Mouse (Mus musculus): ENCODE measurements at regions not wholly inside any gene's neighbourhood (a gene's known extent, or its start where the extent isn't known, plus 50 kb on each side); places are given as distances from the start of the nearest gene placed in this dataset.
"Not testable (repeated sequence)": the region's sequence is repeated elsewhere in the genome, so short reads cannot be mapped to it uniquely, and the experiment has no call there.

DNA sequence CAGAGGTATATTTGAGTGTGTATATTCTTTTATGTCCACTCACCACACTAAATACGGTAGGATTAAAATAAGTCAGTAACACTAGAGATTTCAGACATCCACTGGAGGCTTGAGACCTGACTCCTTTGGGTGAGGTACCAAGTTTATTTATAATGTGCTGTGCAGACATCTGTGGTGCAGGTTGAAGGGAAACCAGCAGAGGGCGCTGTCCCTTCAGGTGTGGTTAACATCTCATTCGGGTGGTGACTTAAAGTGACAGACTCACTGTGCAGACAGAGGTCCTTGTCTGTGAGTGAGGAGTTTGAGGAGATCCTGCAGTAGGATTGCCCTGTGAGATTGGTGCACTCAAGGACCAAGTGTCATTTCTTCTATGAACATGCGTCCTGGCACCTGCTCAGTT lies 632.5 kb downstream of the Dad1 start:
- DNase-seq (ENCODE audit: low spot score in 2 of 2): not testable (repeated sequence)

DNA sequence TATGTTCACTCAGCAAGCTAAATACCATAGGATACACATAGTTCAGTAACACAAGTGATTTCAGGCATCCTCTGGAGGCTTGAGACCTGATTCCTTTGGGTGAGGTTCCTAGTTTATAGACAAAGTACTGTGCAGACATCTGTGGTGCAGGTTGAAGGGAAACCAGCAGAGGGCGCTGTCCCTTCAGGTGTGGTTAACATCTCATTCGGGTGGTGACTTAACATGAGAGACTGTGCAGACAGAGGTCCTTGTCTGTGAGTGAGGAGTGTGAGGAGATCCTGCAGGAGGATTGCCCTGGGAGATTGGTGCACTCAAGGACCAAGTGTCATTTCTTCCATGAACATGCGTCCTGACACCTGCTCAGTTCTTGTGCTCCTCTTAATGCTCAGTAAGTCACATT lies 637.8 kb downstream of the Dad1 start:
- DNase-seq (ENCODE audit: low spot score in 2 of 2): not testable (repeated sequence)

DNA sequence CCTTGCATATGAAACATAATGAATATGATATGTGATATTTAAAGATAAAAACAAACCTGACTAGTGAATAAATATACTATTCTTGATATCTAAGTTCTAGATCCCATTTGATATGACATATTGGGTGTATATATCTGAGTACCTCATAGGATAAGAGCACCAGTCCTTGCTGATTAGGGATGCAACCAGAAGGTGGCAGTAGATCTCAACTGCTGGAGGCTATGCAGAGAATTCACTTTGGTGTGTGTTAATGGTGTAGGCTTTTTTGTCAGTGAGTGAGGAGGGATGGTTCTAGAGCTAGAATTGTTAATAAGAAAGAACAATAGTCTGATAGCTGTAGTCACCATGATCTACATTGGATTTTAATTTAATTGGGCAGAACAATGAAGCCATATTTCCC lies 639.6 kb downstream of the Dad1 start:
- peak; percentile 3 to 6 for DNase-seq (ENCODE audit: low spot score in 2 of 2)

DNA sequence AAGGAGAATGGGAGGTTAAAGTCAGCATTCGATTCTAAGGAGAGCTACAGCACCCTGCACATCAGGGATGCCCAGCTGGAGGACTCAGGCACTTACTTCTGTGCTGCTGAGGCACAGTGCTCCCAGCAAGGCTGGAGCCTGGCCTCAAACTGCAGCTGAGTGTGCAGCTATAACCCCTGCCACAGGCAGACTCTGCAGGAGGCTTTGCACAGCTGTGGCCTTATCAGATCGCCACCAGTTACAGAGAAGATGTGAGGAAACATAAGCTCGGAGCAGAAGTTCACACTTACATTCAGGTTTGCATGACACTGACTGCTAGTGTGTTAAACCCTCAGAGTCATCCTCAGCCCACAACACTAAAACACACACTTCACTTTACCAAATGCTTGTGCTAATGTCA lies 654.6 kb downstream of the Dad1 start:
- not testable (repeated sequence) for DNase-seq (ENCODE audit: low spot score in 2 of 2)

DNA sequence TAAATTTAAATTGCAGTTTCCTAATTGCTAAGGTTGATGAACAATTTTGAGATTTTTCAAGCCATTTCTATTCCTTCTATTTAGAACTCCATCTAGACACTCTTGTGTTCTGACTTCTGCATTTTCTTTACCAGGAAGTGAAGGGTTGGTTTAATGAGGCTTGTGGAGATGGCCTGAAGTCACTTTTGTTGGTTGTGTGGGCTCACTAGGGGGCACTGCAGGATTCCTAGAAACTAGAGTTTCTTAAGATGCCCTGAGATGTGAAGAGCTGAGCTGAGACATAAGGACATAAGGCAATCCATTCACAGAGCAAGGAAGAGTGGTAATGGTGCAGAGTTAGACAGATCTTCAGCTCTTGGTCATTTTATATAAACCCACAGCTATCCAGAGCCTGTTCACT lies 656.6 kb downstream of the Dad1 start:
- DNase-seq (ENCODE audit: low spot score in 2 of 2): not testable (repeated sequence)

DNA sequence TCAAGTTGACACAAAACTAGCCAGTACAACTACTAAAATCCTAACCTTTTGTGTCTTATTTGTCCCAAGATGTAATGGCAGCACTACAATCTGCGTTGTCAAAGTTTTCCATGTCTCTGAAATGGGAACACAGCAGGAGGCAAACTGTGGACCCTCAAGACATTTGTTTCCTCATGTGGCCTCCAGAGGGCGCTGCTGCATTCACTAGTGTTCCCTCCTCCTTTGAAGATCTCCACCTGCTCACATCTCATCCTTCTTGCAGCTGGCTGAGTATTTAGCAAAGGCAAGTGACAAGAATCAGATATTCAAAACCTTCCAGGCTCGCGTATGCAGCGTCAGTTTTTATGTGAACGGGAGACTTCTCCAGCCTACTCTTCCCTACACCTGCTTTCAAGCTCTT lies 663.3 kb downstream of the Dad1 start:
- peak in 1 of 2 experiments; percentile 2 for DNase-seq (ENCODE audit: low spot score in 2 of 2)

DNA sequence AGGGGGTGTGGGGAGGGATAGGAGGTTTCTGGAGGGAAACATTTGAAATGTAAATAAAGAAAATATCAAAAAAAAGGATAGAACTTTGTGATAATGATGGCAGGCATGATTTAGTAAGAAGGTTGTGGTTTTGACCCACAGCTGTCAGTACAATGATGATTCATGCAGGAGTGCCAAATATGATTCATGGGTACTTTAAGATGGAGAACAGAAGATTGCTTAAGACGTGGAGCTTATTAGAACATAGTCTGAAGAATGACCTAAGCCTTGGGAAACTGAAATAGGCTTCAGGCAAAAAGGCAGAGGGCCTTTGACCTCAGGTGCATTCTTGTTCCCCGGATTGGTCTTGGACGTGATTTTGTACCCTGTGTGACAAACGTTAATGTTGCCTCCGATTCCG lies 671.4 kb downstream of the Dad1 start:
- DNase-seq (ENCODE audit: low spot score in 2 of 2): not testable (repeated sequence)

DNA sequence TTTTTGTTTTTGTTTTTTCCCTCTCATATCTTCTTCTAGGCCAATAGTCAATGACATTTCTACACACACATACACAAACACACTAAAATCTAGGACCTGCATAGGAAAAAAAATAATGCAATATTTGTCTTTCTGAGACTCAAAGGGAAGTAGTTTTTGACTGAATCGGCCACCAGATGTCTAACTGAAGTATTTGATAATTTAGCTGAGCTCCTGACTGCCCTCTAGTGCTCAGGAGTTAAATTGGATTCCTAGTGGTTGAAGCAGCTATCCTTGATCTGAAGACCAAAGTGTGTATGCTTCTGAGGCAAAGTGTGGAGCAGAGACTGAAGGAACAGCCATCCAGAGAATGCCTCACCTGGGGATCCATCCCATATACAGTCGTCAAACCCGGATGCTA lies 672.2 kb downstream of the Dad1 start:
- not testable (repeated sequence) for DNase-seq (ENCODE audit: low spot score in 2 of 2)

DNA sequence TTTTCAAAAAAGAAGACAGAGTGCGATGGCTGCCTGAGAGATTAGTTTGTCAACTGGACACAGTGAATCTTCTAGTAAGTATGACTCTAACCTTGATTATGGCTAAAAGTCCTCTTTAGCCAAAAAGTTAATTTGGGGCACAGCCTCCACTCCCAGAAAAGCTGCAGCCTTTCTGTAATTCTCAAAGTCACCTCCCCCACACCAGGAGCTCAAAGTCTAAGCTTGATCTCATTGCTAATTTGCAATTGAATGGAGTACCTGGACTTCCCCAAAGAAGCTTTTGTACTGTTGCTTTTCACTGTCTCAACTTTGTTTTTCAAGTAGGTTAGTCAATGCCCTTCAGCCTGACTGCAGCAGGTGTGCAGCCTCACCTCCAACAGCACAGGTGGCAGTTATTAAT lies 677.0 kb downstream of the Dad1 start:
- DNase-seq (ENCODE audit: low spot score in 2 of 2): not testable (repeated sequence)

DNA sequence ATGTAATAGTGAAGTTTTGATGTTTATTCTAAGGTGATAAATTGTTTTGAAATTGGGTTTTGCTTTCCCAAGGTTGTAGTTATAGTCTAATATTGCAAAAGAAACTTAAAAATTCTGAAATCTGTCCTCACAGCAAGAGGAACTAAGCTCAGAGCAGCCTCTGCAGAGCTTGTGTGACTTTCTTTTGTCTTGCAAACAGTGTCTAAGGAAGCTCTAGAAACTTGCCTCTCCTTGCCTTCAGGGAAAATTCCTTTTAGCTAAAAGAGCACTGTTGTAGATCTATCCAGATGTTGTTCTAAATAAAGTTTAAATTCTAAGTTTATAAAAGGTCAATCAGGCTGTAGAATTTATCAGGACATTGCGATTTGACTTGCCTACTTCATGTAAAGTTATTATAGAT lies 681.2 kb downstream of the Dad1 start:
- not testable (repeated sequence) for DNase-seq (ENCODE audit: low spot score in 2 of 2)

DNA sequence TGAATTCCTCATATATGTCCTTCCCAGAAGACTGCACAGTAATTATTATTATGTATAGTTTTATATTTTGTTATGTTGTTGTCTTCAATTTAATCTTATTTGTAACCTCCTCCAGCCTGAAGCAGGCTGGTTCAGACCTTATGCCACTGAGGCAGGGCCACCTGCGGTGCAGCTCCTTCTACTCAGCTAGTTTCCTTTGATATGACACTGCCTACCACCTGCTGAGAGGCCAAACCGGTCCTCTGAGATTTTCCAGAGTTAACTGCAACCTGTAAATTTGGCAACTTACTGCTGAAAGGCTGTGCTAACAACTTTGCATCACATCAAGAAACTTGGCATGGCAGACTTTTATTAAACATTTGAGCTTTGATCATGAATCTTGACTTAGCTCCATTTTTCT lies 691.3 kb downstream of the Dad1 start:
- no peak for DNase-seq (ENCODE audit: low spot score in 2 of 2)

DNA sequence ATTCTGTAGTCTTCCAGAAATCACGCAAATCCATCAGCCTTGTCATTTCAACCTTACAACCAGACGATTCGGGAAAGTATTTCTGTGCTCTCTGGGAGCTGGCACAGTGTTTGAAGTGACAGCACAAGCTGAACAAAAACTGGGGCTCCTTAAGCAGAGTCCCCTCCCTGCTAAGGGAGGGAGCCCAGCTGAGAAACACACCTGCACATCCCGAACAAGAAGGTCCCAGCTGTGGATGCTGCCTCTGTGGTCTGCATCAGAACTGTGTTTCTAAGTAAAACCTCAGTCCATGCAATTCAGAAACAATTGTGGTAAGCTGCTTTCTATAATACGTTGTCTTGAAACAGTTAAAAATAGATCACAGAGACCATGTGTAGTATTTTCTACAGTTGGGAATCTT lies 693.8 kb downstream of the Dad1 start:
- DNase-seq (ENCODE audit: low spot score in 2 of 2): not testable (repeated sequence)

DNA sequence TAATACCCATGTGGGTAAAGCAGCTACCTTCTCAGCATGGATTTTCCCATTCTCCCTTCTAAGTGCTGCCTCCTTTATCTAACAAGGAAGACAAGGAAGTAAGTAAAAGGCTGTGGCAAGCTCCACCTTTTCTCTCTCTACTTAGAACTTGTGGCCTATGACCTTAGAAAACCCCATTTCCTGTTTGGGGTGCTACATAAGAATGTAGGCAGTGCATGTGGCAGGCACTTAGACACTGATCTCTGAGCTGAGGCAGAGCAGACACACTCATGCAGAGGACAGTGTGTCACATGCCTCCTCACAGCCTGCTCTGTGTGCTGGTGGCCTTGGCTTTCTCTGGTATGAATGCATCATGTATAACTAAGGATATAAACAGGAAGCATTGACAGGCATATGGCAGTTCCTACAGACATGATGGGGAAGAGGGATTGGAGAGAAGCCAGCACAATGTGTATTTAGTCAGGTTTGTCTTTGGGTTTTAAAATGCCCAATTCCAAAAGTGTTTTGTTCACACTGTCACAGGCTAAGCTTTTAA lies 694.5 kb downstream of the Dad1 start:
- not testable (repeated sequence) for DNase-seq (ENCODE audit: low spot score in 2 of 2)

DNA sequence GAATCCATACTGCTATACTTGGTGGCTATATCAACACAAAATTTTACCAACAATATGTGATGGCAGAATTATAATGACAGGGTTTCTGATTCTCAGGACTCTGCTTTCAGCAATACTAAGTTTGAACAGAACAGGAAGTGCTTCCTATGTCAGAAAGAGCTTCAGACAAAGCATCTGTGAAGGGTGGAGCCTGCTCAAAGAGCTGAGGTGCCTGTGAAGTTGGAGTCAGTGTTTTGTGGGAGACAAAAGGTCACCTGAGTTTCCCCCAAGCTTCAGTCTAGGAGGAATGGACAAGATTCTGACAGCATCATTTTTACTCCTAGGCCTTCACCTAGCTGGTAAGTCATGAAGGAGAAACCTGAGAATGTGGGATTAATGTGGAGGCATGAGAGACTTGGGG lies 700.1 kb downstream of the Dad1 start:
- no peak for DNase-seq (ENCODE audit: low spot score in 2 of 2)

DNA sequence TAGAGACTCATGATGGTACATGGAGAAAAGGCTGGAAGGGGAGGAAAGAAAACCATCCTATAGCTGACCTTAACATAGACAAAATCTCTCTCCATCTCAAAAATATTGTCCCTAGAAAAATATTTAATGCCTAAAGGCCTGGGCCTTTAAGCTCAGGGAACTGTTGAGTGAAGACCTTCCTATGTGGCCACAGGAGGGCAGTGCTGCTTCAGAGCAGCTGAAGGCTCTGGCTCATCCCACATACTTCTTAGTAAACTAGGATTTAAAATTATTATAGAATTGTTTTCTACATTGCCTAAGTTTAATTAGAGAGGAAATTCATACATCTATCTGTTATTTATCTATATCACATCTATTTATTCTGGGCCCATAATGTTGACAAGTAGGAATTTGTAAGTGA lies 706.5 kb downstream of the Dad1 start:
- DNase-seq (ENCODE audit: low spot score in 2 of 2): peak in 1 of 2 experiments; percentile 4

DNA sequence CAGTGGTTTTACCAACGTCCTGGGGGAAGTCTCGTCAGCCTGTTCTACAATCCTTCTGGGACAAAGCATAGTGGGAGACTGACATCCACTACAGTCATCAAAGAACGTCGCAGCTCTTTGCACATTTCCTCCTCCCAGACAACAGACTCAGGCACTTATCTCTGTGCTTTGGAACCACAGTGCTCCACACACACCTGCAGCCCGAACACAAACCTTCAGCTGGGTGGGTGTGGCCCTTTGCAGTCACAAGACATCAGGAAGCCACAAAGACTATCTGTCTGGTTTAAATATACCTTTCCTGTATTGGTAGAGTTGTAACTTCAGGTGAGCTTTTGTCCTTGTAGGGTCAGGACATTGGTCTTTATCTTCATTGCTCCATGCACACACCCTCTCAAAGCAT lies 708.6 kb downstream of the Dad1 start:
- DNase-seq (ENCODE audit: low spot score in 2 of 2): no peak

DNA sequence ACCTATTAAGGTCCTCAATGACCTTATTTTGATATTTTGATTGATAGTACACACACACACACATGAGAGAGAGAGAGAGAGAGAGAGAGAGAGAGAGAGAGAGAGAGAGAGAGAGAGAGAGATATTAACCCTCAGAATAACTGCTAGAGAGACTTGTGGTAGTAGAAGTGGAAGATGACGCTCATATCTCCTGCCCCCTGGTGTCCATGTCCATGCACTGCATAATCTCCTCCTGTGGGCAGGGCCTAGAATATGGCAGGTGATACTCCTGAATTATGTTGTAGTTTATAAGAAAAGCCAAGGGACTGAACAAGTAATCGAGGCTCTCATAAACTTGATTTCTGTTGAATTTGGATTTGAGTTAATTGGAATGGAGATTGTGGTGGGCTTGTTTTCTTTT lies 712.3 kb downstream of the Dad1 start:
- peak; percentile 3 to 11 for DNase-seq (ENCODE audit: low spot score in 2 of 2)

DNA sequence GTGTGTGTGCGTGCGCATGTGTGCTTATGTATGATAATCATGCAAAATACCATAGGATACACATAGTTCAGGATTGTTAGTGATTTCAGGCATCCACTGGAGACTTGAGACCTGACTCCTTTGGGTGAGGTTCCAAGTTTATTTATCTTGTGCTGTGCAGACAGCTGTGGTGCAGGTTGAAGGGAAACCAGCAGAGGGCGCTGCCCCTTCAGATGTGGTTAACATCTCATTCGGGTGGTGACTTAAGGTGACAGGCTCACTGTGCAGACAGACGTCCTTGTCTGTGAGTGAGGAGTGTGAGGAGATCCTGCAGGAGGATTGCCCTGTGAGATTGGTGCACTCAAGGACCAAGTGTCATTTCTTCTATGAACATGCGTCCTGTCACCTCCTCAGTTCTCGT lies 716.0 kb downstream of the Dad1 start:
- DNase-seq (ENCODE audit: low spot score in 2 of 2): not testable (repeated sequence)

DNA sequence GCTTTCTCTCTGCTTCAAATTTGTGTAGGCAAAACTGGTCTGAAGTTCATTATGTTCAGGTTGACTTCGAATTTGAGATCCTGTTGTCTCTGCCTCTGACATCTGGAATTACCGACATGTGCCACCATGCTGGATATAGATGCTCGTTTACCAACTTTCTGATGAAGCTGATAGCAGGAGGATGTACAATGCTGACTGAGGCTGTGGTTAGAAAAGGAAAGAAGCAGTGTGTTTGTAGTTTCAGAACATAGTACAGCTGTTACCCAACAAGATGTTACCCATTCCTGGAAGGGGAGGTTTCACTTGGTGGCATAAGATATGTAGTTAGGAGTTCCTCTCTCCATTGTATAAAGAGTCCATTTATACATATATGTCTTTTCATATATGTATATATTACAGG lies 730.5 kb downstream of the Dad1 start:
- not testable (repeated sequence) for DNase-seq (ENCODE audit: low spot score in 2 of 2)

DNA sequence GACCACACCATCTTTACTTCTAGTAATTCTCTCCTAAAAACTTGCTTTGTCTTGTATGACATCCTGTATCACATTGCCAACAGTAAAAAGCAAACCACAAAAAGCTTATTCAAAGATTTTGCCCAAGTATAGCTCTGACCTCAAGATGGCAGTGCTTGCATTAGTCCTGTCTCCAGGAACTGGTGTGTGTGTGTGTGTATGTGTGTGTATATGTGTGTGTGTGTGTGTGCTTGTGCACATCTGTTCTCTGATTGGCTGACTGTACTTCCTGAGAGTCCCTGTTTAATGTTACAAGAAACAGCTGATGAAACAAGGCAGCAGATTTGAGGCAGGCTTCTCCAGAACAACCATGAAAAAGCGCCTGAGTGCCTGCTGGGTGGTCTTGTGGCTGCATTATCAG lies 735.0 kb downstream of the Dad1 start:
- DNase-seq (ENCODE audit: low spot score in 2 of 2): not testable (repeated sequence)

DNA sequence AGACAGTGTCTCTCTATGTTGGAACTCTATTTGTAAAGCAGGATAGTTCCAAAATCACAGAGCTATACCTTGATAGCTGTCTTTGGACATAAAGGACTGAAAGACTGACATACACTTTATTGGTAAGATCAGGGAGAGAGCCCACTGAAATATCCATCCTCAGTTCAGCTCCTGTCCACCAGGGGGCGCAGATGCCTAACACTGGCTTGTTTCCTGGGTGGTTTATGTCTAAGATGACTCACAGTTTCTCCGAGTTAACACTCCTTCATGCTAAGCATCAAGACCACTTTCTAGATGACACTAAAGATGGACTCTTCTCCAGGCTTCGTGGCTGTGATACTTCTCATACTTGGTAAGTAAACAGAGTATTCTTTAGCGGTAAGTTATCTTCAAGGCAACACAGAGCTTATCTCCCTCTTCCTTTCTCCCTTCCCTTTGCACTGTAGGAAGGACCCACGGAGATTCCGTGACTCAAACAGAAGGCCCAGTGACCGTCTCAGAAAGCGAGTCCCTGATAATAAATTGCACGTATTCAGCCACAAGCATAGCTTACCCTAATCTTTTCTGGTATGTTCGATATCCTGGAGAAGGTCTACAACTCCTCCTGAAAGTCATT lies 737.2 kb downstream of the Dad1 start:
- not testable (repeated sequence) for DNase-seq (ENCODE audit: low spot score in 2 of 2)

DNA sequence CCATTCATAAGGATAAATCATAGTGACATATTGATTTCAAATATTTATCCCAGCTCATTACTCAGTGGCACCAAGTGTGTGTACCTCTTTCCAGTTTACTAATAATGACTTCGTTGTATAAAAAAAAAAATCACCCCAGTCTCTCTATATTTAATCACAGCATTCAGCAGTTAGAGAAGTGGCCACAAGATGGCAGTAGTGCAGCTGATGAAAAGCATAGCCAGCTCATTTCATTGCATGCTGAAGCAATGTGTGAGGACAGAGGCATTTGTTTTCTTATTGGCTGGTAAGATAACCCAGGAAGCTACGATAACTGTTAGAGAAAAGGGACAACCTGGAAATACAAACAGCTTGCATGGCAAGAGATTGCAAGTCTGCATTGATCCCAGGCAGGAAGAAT lies 748.5 kb downstream of the Dad1 start:
- DNase-seq (ENCODE audit: low spot score in 2 of 2): peak; percentile 19 to 36

DNA sequence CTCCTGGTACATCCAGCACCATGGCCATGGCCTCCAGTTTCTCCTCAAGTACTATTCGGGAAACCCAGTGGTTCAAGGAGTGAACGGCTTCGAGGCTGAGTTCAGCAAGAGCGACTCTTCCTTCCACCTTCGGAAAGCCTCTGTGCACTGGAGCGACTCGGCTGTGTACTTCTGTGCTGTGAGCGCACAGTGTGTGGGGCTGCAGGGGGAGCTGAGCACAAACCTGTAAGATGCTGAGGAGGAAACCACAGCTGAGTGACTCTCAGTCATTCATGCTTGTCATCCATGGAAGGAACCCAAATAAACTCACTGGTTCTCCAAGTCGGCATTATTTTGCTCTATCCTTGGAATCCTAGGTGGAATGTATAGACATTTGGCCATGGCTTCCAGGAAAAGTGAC lies 765.5 kb downstream of the Dad1 start:
- not testable (repeated sequence) for DNase-seq (ENCODE audit: low spot score in 2 of 2)
